Mouse (Mus musculus) right cerebral cortex, adult 2 months (tissue): ENCODE data around the gene Gm49336.

Experiments
- DNase-seq, 2 experiments: peaks; one replicate each; pipeline ENCODE4 v3.0.0; 2021 to 2022; ENCODE audit warnings: low spot score in 2 of 2

Gene Gm49336

GRCm38 (mm10) chr14:60238551-60238950, 12.8 kb downstream of the Gm49336 start:
- no peak for DNase-seq

DNA sequence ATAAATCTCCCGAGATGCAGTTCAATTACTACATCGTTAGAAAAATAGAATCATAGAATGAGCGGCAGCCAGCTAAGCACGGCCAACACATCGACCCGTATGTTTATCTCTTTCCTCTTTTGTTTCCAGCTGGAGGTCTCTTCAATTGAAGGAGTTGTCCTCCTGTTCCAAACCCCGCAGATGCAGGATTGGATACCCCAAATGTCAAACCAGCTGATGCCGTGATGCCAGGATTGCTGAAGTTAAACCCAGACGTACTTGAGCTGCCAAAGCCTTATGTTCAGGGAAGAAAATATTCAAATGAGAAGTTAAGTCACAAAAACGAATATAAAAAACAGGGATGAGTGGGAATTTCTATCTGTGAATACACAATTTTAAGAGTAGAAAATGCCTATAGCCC, 31.4 kb downstream of the Gm49336 start:
- no peak for DNase-seq

DNA sequence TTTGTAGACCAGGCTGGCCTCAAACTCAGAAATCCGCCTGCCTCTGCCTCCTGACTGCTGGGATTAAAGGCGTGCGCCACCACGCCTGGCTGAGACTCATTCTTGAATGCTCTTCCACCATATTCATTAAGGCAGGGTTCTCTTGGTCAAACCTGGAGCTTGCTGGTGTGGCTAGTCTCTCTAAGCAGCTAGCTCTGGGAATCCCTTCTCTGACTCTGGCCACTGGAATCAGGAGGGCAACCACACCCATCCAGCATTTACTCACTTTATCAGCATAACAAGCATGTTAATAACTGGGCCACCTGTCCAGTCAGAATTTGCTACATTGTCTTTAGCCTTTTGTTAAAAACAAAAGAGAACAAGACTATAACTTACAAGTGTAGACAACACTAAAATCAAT, 33.7 kb downstream of the Gm49336 start:
- DNase-seq = no peak

GRCm38 (mm10) chr14:60216125-60216524, 35.2 kb downstream of the Gm49336 start:
- no peak for DNase-seq

DNA sequence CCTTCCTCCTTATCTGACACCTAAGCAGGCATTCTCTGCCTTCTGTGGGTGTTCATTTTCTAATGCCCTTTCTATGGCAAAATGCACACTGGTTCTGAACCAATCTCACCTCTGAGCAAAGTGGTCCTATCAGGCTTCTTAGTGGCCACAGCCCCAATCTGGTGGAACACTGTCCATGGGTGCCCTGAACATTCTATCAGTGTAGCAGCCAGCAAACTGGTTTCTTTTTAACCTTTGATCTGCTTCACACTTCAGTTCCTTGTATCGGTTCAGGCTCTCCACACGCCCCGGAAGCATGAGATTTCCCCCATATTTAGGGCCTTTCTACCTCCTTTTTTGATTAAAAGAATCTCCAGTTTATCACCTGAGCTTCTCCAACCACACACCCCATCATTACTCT, 36.3 kb downstream of the Gm49336 start:
- no peak for DNase-seq

GRCm38 (mm10) chr14:60214040-60214439, 37.3 kb downstream of the Gm49336 start:
- no peak for DNase-seq

GRCm38 (mm10) chr14:60209166-60209565, 42.1 kb downstream of the Gm49336 start:
- no peak for DNase-seq

DNA sequence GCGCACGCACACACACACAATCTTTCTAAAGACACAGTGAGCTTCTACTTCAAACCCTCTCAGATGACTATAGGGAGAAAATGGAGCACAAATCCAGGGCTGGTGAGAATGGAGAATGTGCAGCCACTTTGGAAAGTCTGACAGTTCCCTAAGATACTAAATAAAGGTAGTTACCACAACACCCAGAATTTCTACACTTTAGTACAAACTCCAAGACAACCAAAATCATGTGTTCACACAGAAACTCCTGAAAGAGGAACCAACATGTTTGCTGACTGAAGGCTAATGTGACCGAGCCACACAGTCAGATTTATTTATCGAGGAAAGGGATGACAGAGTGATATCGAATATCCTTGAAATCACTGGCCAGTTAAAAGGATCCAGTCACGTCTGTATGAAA, 46.3 kb downstream of the Gm49336 start:
- DNase-seq = no peak

DNA sequence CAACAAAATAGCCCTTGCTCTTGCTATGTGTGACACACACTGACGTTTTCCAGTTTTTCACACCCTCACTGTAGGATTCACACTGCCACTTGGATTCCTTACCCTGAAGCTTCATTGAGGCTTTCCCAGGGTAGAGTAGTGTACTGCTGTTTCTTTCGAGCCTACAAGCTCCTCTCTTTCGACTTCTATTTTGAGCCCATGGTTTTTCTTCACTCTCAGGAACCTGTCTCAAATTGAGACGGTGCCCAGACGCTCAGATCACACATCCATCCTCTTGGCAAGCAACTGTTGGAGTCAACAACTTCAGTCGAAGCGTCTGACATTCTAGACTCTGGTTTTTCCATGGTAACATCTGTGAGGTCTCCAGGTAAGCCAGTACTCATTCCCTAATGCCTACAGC, 54.4 kb downstream of the Gm49336 start, which contains the start of gene Atp8a2:
Atp8a2 (minus strand) TSS at position 296 of the 400 bp plus-strand sequence.
- peak in 1 of 2 experiments; percentile 34 for DNase-seq

DNA sequence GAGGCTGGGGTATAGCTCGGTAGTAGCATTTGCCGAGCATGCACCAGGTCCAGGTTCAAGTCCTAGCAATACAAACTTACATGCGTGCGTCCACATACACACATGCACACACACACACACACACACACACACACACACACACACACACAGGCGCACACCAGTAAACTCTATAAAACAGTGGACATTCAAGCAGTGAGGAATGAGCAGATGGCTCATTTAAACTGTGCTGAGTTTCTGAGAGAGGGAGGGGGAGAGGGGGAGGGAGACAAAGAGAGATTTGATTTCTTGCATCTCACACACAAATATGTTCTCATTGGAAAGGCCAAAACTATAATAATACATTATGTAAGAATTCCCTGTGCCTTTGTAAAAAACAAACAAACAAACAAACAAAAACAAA, 55.3 kb downstream of the Gm49336 start:
- DNase-seq = no peak

DNA sequence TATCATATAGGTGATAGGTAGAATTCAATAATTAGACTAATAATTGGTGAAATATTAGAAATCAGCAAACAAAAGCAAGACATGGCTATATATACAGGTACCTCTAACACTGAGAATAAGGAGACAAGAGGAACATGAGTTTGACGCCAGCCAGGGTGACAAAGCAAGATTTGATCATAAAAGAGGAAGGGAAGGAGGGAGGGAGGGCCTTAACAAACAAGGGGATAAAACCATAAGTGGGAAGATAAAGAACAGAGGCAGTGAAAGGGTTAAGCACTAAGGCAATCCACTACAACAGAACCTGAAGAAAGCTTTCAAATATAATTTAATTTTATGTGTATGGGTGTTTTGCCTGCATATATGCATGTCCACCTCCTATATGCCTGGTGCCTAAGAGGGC, 56.7 kb downstream of the Gm49336 start:
- DNase-seq = no peak

DNA sequence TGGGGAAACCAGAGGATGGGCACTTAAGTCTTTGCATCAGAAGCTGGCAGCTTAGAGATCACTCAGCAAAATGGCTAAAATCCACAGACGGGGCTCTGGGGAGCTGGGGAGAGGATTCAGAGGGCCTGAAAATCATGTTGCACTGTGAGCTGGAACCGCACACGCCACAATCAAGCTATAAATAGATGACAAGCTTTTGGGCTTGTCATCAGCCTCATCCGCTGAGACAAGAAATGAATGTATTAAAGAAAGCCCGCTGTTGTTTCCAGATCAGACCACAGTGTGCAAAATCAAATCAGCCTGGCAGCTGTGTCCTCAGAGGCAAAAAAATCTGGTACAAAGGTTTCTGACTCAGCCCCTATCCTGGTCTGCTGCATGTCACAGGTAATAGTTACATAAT, 61.5 kb downstream of the Gm49336 start:
- peak in 1 of 2 experiments; percentile 24 for DNase-seq

GRCm38 (mm10) chr14:60188201-60188825, 63.0 kb downstream of the Gm49336 start:
- peak; percentile 69 to 70 for DNase-seq

DNA sequence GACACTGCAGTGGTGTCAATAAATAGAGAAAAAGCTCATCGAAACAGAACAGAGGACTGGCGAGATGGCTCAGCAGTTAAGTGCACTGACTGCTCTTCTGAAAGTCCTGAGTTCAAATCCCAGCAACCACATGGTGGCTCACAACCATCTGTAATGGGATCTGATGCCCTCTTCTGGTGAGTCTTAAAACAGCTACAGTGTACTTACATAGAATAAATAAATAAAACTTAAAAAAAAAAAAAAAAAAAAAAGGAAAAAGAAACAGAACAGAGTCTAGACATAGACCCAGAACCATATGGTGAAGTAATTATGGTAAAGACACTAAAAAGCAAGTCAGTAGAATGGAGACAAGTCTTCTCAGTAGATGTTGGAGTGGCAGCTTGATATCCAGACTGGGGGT, 70.0 kb downstream of the Gm49336 start:
- no peak for DNase-seq

DNA sequence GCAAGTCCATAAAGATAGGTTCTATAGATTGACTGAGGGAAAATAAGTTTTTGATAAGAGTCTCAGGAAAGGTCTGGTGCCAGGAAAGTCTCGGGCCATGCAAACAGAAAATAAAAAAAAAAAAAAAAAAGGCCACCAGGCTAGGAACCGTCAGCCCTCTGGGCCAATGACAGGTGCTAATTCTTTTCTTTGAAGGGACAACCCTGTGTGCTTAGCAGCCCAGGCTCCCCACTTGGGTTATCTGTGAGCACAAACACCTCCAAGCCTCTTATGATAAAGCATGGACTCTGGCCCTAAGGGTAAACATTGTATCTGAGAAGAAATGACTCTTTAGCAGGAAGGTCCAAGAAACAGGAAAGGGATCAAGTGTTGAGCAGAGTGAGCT, 72.7 kb downstream of the Gm49336 start:
- DNase-seq = no peak

GRCm38 (mm10) chr14:60177614-60178570, 73.4 kb downstream of the Gm49336 start:
- peak; percentile 37 to 55 for DNase-seq

- DNase-seq = peak; percentile 70 to 83
These were observed 74.3 kb downstream of the Gm49336 start for GRCm38 (mm10) chr14:60176891-60177613.

- no peak for DNase-seq
These were observed 74.8 kb downstream of the Gm49336 start for GRCm38 (mm10) chr14:60176469-60176890.

DNA sequence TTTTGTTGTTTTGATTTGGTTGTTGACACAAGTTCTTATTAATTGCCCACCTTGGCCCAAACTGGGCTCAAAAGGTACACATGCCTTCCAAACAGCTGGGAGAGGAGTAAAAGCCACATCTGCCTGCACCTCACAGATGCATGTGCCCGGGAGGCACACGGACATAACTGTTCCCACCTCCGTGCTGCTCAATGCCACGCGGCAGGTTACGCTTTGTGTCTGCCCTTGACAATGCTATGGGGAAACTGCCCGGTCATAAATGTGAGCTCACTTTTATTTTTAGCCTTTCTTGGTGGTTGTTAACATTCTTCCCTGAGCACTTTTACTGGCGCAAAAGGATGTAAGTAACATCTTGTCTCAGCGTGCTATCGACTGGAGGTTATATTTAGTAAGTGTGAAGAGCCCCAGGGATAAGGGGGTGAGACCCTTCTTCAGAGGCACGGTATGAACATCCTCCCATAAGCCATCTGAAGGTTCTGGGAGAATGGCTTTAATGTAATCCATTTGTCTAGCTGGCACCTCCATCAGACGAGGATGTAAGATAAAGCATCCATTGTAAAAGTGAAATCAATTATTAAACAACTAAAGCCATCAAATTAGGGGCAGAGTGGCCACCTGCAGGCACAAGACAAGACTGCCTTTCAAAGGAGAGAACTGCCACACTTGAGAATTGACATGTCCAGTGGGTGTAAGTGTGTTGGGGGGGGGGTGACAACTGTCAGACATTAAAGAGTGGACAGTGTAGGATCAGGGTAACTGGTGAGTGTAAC, 78.8 kb downstream of the Gm49336 start:
- DNase-seq = no peak

- no peak for DNase-seq
These were observed 80.3 kb downstream of the Gm49336 start for GRCm38 (mm10) chr14:60170845-60171610.

DNA sequence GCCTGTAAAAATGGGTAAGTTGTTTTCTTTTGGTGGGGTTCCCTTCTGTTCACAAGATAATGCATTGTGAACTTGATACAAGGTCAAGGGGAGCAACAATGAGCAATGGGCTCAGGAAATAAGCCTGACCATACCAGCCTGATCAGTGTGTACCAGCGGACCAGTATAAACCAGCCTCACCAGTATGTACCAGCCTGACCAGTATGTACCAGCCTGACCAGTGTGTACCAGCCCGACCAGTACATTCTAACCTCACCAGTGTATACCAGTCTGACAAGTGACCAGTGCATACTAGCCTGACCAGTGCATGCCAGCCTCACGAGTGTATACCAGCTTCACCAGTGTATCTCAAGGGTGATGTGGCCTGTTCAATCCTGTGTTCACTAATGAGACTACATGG, 87.9 kb downstream of the Gm49336 start:
- no peak for DNase-seq
